Mouse (Mus musculus): ENCODE data around the gene Tmem121b. TPM values are rescaled to one million over a fixed set of nuclear protein-coding genes. Genes with fewer than 3 reads are reported as not detected.

Gene Tmem121b
- total RNA-seq, 2 experiments from 2014 or later: 38.2 to 42.5 TPM

Other genes starting within 250 kb of the Tmem121b start
- gene D330020A13Rik, start 199.4 kb downstream of the Tmem121b start, total RNA-seq (2021): not detected
- gene B4galnt3, start 199.2 kb downstream of the Tmem121b start, total RNA-seq (2021): 1 to 10 TPM; 1.9 to 2.2 TPM
- 10 to 100 TPM; 34.2 to 39.2 TPM for gene Kdm5a, start 129.7 kb downstream of the Tmem121b start, total RNA-seq (2021)
- 1 to 10 TPM; 8.3 to 8.4 TPM for gene Ccdc77, start 129.4 kb downstream of the Tmem121b start, total RNA-seq (2021)
- gene Il17ra, start 30.6 kb downstream of the Tmem121b start, total RNA-seq (2021): 1 to 10 TPM; 4.0 to 4.1 TPM
- gene Hdhd5, start 37.5 kb upstream of the Tmem121b start, total RNA-seq (2021): 10 to 100 TPM; 34.3 to 37.2 TPM
- 1 to 10 TPM; 8.6 to 8.9 TPM for gene Cecr2, start 172.6 kb upstream of the Tmem121b start, total RNA-seq (2021)

All from layer of hippocampus, postnatal 10 days (tissue).